Mouse (Mus musculus): ENCODE data around the gene Gm10188. TPM values are rescaled to one million over a fixed set of nuclear protein-coding genes. Genes with fewer than 3 reads are reported as not detected.

Gene Gm10188
- polyA plus RNA-seq, 1 experiment from 2014 or later: 0.56 TPM

GRCm38 (mm10) chr1:132191093-132191785, 38.3 kb downstream of the Gm10188 start, which contains the start of the genes Lemd1 and AC124108.1:
Gene Lemd1 (plus strand): TSS chr1:132191431.
Gene AC124108.1 (plus strand): TSS chr1:132191457.
- peak; percentile 17 for ATAC-seq (replicated peaks)
- Histone ChIP-seq H3K27ac (replicated peaks) (peak within 1 kb of the TSS; percentile 99), H3K4me2 (replicated peaks) (peak within 1 kb of the TSS; percentile 65), H3K4me3 (peak within 1 kb of the TSS; percentile 94), H3K27me3 (no peaks in the 10 kb centered on the region), H3K9me3 (no peaks in the 10 kb centered on the region), H3K4me1 (peaks cover 54% of the 10 kb centered on the region), H3K36me3 (no peaks in the 10 kb centered on the region), H3K9ac (replicated peaks) (peak within 1 kb of the TSS; percentile 100)
- WGBS: 0% methylated on average over 34 of the region's 34 CpGs

GRCm38 (mm10) chr1:132190621-132191092, 38.9 kb downstream of the Gm10188 start:
- WGBS: under 1% methylated on average over 62 of the region's 62 CpGs
- Histone ChIP-seq H3K9me3 (no peaks in the 10 kb centered on the region), H3K27ac (replicated peaks) (peak overlapping the region; percentile 99), H3K27me3 (no peaks in the 10 kb centered on the region), H3K4me2 (replicated peaks) (peak overlapping the region; percentile 65), H3K4me3 (peak overlapping the region; percentile 94), H3K4me1 (peaks cover 48% of the 10 kb centered on the region), H3K36me3 (no peaks in the 10 kb centered on the region), H3K9ac (replicated peaks) (peak overlapping the region; percentile 100)
- ATAC-seq (replicated peaks): peak; percentile 47

DNA sequence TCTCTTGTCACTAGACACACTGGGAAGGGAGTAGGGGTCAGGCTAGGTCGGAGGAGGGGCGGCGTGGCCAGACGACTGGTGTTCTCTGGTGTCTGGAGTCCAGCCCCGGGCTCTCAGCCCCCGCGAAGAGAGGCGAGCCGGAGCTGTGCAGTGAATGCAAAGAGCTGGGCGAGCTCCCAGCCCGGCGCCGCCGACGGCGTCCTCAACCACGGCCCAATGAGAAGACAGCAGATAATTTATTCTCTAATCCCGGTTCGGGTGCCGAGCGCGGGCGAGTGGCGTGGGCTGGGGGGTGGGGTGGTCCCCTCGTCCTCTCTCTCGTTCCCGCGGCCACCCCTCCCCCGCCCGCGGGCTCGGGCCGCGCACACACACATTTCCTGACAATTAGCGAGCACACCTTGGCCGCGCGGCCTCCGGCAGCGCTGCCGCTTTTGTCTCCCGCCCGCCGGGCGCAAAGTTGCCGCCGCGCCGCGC, 39.5 kb downstream of the Gm10188 start:
- under 1% methylated on average over 45 of the region's 50 CpGs for WGBS
- H3K4me1 ChIP-seq: peaks cover 42% of the 10 kb centered on the region
- peak overlapping the region; percentile 94 for H3K4me3 ChIP-seq
- H3K36me3 ChIP-seq: no peaks in the 10 kb centered on the region
- H3K4me2 ChIP-seq (replicated peaks): peak overlapping the region; percentile 65
- ATAC-seq (replicated peaks): peak; percentile 80
- peak overlapping the region; percentile 100 for H3K9ac ChIP-seq (replicated peaks)
- no peaks in the 10 kb centered on the region for H3K9me3 ChIP-seq
- no peaks in the 10 kb centered on the region for H3K27me3 ChIP-seq
- peak overlapping the region; percentile 99 for H3K27ac ChIP-seq (replicated peaks)

GRCm38 (mm10) chr1:132189231-132189630, 40.3 kb downstream of the Gm10188 start:
- peaks cover 34% of the 10 kb centered on the region for H3K4me1 ChIP-seq
- H3K27ac ChIP-seq (replicated peaks): peak overlapping the region; percentile 99
- H3K27me3 ChIP-seq: no peaks in the 10 kb centered on the region
- H3K4me2 ChIP-seq (replicated peaks): peak overlapping the region; percentile 65; the same call in 1 of the 2 replicates
- WGBS: 38% methylated on average over 4 of the region's 4 CpGs
- no peaks in the 10 kb centered on the region for H3K36me3 ChIP-seq
- no peaks in the 10 kb centered on the region for H3K9me3 ChIP-seq
- peak overlapping the region; percentile 100; the same call in 1 of the 2 replicates for H3K9ac ChIP-seq (replicated peaks)
- peak overlapping the region; percentile 94 for H3K4me3 ChIP-seq
- no peak for ATAC-seq (replicated peaks)

GRCm38 (mm10) chr1:132188442-132189066, 41.0 kb downstream of the Gm10188 start:
- H3K36me3 ChIP-seq: no peaks in the 10 kb centered on the region
- no peak overlapping the region for H3K9ac ChIP-seq (replicated peaks)
- no peak overlapping the region for H3K4me2 ChIP-seq (replicated peaks)
- no peak overlapping the region for H3K4me3 ChIP-seq
- no peak overlapping the region for H3K27ac ChIP-seq (replicated peaks)
- no peaks in the 10 kb centered on the region for H3K9me3 ChIP-seq
- H3K27me3 ChIP-seq: no peaks in the 10 kb centered on the region
- peaks cover 27% of the 10 kb centered on the region for H3K4me1 ChIP-seq
- no peak for ATAC-seq (replicated peaks)
- WGBS: 59% methylated on average over 9 of the region's 9 CpGs

GRCm38 (mm10) chr1:132186303-132186702, 43.3 kb downstream of the Gm10188 start:
- Histone ChIP-seq H3K4me3 (no peak overlapping the region), H3K9ac (replicated peaks) (no peak overlapping the region), H3K27ac (replicated peaks) (no peak overlapping the region), H3K4me2 (replicated peaks) (no peak overlapping the region), H3K36me3 (no peaks in the 10 kb centered on the region), H3K9me3 (no peaks in the 10 kb centered on the region), H3K4me1 (peaks cover 10% of the 10 kb centered on the region; the same call in 1 of the 2 replicates), H3K27me3 (no peaks in the 10 kb centered on the region)
- no peak for ATAC-seq (replicated peaks)
- WGBS: 87% methylated on average over 4 of the region's 4 CpGs

MicroRNAs encoded within 50 kb of the gene (microRNA counts, 519-probe panel; counts per million panel counts)
- microRNA mmu-miR-135b: 3,666 counts per million, percentile 88 among the panel's probes with 10 or more counts

Small RNAs within 50 kb of the gene (microRNA-seq; reads per million reads assigned to microRNA genes)
- gene Mir135b: 6,641 reads per million, percentile 94 among the genes with 10 or more reads in this experiment

Other genes with a start within 250 kb of the Gm10188 start
- 12.0 and 14.6 TPM in 2 replicates for gene Elk4, start 222.2 kb downstream of the Gm10188 start, polyA plus RNA-seq (2015; fragmentation: Nextera tagmentation; extraction: Ambion mirVana)
- 8.8 and 8.9 TPM in 2 replicates for gene Mfsd4a, start 161.7 kb downstream of the Gm10188 start, polyA plus RNA-seq (2015; fragmentation: Nextera tagmentation; extraction: Ambion mirVana)
- gene Cdk18, start 90.1 kb downstream of the Gm10188 start, polyA plus RNA-seq (2015; fragmentation: Nextera tagmentation; extraction: Ambion mirVana): 0.18 and 0.69 TPM in 2 replicates
- 13.9 and 16.2 TPM in 2 replicates for gene Lemd1, start 38.3 kb downstream of the Gm10188 start, polyA plus RNA-seq (2015; fragmentation: Nextera tagmentation; extraction: Ambion mirVana)
- gene AC124108.1, start 38.3 kb downstream of the Gm10188 start, polyA plus RNA-seq (2015; fragmentation: Nextera tagmentation; extraction: Ambion mirVana): 2.5 and 2.8 TPM in 2 replicates
- gene Klhdc8a, start 68.9 kb upstream of the Gm10188 start, polyA plus RNA-seq (2015; fragmentation: Nextera tagmentation; extraction: Ambion mirVana): 2.4 and 3.1 TPM in 2 replicates
- 15.9 and 16.5 TPM in 2 replicates for gene Nuak2, start 86.4 kb upstream of the Gm10188 start, polyA plus RNA-seq (2015; fragmentation: Nextera tagmentation; extraction: Ambion mirVana)
- 33.1 and 33.3 TPM in 2 replicates for gene Tmcc2, start 161.5 kb upstream of the Gm10188 start, polyA plus RNA-seq (2015; fragmentation: Nextera tagmentation; extraction: Ambion mirVana)
- gene Dstyk, start 187.8 kb upstream of the Gm10188 start, polyA plus RNA-seq (2015; fragmentation: Nextera tagmentation; extraction: Ambion mirVana): 11.3 and 13.2 TPM in 2 replicates
- gene Rbbp5, start 247.6 kb upstream of the Gm10188 start, polyA plus RNA-seq (2015; fragmentation: Nextera tagmentation; extraction: Ambion mirVana): 54.9 and 55.5 TPM in 2 replicates

Data from forebrain, embryonic 15.5 days (tissue).